Mouse (Mus musculus) embryonic stem cell, embryonic (primary cell): Measurements from ENCODE around the gene A930004D18Rik.

Experiments used
- CTCF ChIA-PET, 4 experiments: fragments of 300-600 bp in 2 of 4; fragments of 350-600 bp in 2 of 4; sonication (Branson Sonifier 250); formaldehyde crosslinking; loops; one replicate each; lab custom pipeline; 2022; ENCODE audit warnings: inconsistent platforms in 2 of 4; lab: Charles Lee
- POLR2A ChIA-PET, 4 experiments: fragments of 300-600 bp in 2 of 4; fragments of 350-600 bp in 2 of 4; sonication (Branson Sonifier 250); formaldehyde crosslinking; loops; one replicate each; lab custom pipeline; 2022; ENCODE audit warnings: antibody characterized with exemption in 4 of 4, inconsistent platforms in 1 of 4; lab: Charles Lee

The A930004D18Rik gene

GRCm38 (mm10) chr2:18031271-18031821 is 6.2 kb downstream of the A930004D18Rik start:
- ChIA-PET POLR2A (interaction anchor here in 3 of 4 experiments (0.5 to 10.5 kb wide), 25 partner anchors 9 to 350 kb away, joined by 3 to 125 read pairs (median 4); partner anchors contain the start of genes Skida1 (in 2 of the 3) and Mllt10 (in 1 of the 3)), CTCF (interaction anchor here in 1 of 4 experiments (0.6 to 1.0 kb wide), 3 partner anchors 32 to 53 kb away, joined by 3 read pairs; no protein-coding TSS in a partner anchor)

GRCm38 (mm10) chr2:18030581-18030980 is 7.0 kb downstream of the A930004D18Rik start:
- CTCF ChIA-PET: interaction anchor here in 1 of 4 experiments (0.6 to 0.7 kb wide), 2 partner anchors 49 to 52 kb away, joined by 3 read pairs; no protein-coding TSS in a partner anchor

GRCm38 (mm10) chr2:18029656-18030055 is 7.9 kb downstream of the A930004D18Rik start:
- ChIA-PET CTCF (no interaction called here), POLR2A (interaction anchor here (0.6 to 10.5 kb wide), 22 partner anchors 10 to 107 kb away, joined by 3 to 125 read pairs (median 10); partner anchors contain the start of genes Skida1 (in 2 of the 4) and Mllt10 (in 1 of the 4))

More at GRCm38 (mm10) chr2:18030581-18030980, 7.0 kb downstream of the A930004D18Rik start:
- POLR2A ChIA-PET: interaction anchor here (0.5 to 10.5 kb wide), 24 partner anchors 9 to 351 kb away, joined by 3 to 125 read pairs (median 6); partner anchors contain the start of genes Skida1 (in 2 of the 4) and Mllt10 (in 1 of the 4)

DNA sequence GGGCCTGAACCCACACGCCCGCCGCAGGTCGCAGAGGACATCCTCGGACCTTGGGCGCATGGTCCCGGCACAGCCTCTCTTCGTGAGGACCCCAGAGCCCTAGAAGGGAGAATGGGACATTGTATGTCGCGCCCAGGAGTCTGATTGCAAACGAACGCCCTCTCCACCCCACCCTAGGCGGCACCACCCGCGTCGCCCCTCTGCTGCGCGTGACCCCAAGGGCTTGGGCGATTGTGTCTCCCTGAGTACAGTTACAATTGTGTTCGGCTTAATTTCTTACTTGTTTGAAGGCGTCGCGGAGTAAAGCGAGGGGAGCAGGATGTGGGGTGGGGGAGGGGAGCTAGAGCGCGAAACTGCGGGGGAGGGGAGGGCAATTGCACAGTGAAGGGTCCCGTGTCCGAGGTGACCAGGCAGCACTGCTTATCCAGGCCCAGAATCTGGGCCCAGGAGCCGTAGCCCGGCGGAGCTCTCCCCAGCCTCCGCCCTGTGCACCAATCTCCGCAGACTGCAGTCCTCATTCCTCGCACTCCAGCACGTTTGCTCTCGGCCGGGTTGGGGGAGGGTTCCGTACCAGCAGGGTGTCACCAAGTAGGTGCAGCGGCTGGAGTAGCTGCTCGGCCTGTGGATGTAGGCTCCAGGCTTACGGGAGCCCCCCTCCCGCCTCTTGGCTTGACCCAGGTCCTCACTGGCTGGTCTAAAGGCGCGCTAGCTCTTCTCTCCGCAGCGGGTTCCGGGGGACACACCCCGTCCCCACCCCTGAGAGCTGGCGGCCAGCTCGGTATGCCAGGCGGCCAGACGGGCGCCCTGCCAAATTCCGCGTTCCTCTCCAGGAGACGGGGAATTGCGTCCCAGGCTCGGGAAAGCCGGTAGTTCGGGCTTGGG is 9.2 kb downstream of the A930004D18Rik start:
- ChIA-PET CTCF (interaction anchor here in 3 of 4 experiments (0.5 to 2.7 kb wide), 14 partner anchors 8 to 175 kb away, joined by 3 to 13 read pairs (median 5); partner anchors contain the start of gene Skida1 (in 1 of the 3)), POLR2A (interaction anchor here (0.5 to 10.5 kb wide), 83 partner anchors 9 to 670 kb away, joined by 3 to 125 read pairs (median 5); partner anchors contain the start of genes Skida1 (in 3 of the 4), A930004D18Rik (in 2 of the 4) and Mllt10 (in 1 of the 4))

DNA sequence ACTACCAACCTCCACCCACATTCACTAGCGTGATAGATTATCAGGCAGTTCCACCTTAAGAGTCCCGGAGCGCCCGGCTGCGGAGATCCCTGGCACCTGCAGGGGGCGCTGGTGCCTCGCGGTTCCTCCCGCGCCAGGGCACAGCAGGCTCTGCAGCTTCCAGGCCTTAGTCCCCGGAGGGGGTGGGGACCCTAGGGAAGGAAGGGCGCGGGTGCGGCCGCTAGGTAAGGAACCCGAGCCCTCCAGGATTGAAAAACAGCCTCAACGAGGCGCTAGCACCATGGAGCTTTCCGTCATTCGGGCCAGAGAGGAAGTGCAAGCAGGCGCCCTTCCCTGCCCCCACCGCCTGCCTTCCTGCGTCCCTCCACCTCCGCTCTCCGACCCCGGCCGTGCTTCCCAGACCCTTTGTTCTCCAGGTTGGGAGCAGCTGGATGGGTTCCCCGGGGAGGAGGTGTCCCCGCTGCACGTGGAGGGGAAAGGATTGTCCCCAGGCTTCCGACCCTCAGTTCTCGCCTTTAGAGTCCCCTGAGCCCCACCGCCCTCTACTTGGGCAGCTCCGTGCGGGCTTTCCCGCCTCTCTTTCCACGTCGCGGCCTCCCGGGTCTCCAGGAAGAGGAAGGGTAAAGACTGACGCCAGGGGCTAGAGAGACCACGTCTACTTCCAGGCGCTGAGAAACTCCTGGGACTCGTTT is 9.9 kb downstream of the A930004D18Rik start:
- CTCF ChIA-PET: interaction anchor here (0.5 to 2.7 kb wide), 20 partner anchors 9 to 370 kb away, joined by 3 to 13 read pairs (median 3); partner anchors contain the start of gene Skida1 (in 1 of the 4)
- POLR2A ChIA-PET: interaction anchor here (0.5 to 10.5 kb wide), 74 partner anchors 9 to 671 kb away, joined by 3 to 125 read pairs (median 5); partner anchors contain the start of genes Skida1 (in 3 of the 4), A930004D18Rik (in 2 of the 4) and Mllt10 (in 1 of the 4)

GRCm38 (mm10) chr2:18026116-18026947 is 11.2 kb downstream of the A930004D18Rik start:
- CTCF ChIA-PET: interaction anchor here in 3 of 4 experiments (0.6 to 2.7 kb wide), 7 partner anchors 10 to 180 kb away, joined by 3 to 11 read pairs (median 4); no protein-coding TSS in a partner anchor
- POLR2A ChIA-PET: interaction anchor here in 3 of 4 experiments (0.6 to 10.5 kb wide), 46 partner anchors 9 to 672 kb away, joined by 3 to 125 read pairs (median 6); partner anchors contain the start of genes A930004D18Rik (in 1 of the 3), Mllt10 (in 1 of the 3) and Skida1 (in 1 of the 3)

GRCm38 (mm10) chr2:18025781-18026115 is 11.8 kb downstream of the A930004D18Rik start:
- CTCF ChIA-PET: interaction anchor here in 2 of 4 experiments (0.9 to 2.7 kb wide), 3 partner anchors 83 to 181 kb away, joined by 3 to 6 read pairs (median 3); no protein-coding TSS in a partner anchor
- POLR2A ChIA-PET: interaction anchor here in 3 of 4 experiments (0.9 to 10.5 kb wide), 35 partner anchors 8 to 163 kb away, joined by 3 to 125 read pairs (median 6); partner anchors contain the start of genes A930004D18Rik (in 1 of the 3), Mllt10 (in 1 of the 3) and Skida1 (in 1 of the 3)

DNA sequence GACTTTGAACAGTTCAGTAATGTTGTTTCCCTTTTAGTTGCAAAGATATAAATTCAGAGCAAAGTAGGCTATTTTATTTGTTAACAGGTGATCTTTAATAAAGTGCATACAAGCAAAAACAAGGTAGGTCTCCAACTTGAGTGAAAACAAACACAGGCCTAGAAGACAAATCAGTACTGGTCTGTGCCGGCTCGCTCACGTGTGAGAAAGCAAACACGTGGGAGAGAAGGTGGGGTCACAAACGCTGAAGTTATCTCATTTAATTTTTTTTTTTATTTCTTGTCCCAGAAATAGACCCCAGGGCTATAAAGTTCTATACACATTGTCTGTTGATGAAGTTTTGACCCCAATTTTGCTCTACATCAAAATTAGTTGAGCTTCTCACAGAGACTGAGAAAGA is 12.4 kb downstream of the A930004D18Rik start:
- POLR2A ChIA-PET: interaction anchor here in 2 of 4 experiments (1.2 to 10.5 kb wide), 19 partner anchors 14 to 92 kb away, joined by 3 to 125 read pairs (median 14); partner anchors contain the start of genes A930004D18Rik (in 1 of the 2) and Skida1 (in 1 of the 2)
- CTCF ChIA-PET: interaction anchor here in 2 of 4 experiments (0.9 to 1.4 kb wide), 2 partner anchors 180 to 182 kb away, joined by 3 read pairs; no protein-coding TSS in a partner anchor

DNA sequence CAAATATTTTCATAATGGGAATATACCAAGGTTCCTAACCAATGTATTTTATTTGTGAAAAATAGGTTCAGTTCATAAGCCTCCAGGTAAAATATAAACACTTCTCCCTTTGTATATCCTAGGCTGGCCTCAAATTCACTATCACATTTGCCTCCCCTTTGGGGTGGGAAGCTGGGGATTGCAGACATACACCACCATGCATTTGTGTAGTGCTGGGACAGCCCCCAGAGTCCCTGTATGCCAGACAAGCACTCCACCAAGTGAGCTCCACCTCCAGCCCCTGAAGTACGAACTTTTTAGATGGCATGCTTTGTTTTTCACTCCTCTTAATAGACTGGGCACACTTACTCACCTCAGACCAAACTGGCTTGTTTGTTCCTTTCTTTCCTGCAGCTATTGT is 14.7 kb downstream of the A930004D18Rik start:
- ChIA-PET CTCF (no interaction called here), POLR2A (interaction anchor here in 1 of 4 experiments (0.6 to 6.7 kb wide), 6 partner anchors 43 to 262 kb away, joined by 3 to 78 read pairs (median 4); no protein-coding TSS in a partner anchor)

- POLR2A ChIA-PET: interaction anchor here in 3 of 4 experiments (0.6 to 3.5 kb wide), 13 partner anchors 9 to 120 kb away, joined by 3 to 15 read pairs (median 4); partner anchors contain the start of gene Skida1 (in 1 of the 3)
- CTCF ChIA-PET: no interaction called here
These were observed 18.4 kb downstream of the A930004D18Rik start for GRCm38 (mm10) chr2:18019122-18019521.

- CTCF ChIA-PET: no interaction called here
These were observed 20.2 kb downstream of the A930004D18Rik start for GRCm38 (mm10) chr2:18017321-18017720.

DNA sequence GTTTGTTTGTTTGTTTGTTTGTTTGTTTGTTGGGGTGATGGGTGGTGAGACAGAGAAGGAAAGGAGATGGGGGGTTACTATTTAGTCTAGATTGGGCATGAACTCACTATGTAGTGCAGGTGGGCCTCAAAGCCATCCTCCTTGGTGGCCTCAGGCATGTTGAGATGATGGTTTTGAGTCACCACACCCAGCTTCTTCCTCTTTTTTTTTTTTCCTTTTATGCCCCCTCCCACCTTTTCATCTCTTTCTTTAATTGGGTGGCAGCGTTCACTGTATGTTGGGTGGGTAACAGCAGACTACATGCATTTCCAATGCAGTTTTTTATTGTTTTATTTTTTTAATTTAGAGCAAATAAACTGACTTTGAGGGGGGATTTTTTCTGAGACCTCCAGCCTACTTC is 20.9 kb downstream of the A930004D18Rik start:
- CTCF ChIA-PET: interaction anchor here in 1 of 4 experiments (0.7 kb wide), 1 partner anchor 10 kb away, joined by 4 read pairs; no protein-coding TSS in a partner anchor
- POLR2A ChIA-PET: interaction anchor here in 2 of 4 experiments (0.9 to 1.0 kb wide), 2 partner anchors 12 to 79 kb away, joined by 3 read pairs; no protein-coding TSS in a partner anchor

More at GRCm38 (mm10) chr2:18017321-18017720, 20.2 kb downstream of the A930004D18Rik start:
- POLR2A ChIA-PET: interaction anchor here in 1 of 4 experiments (0.7 to 3.5 kb wide), 8 partner anchors 9 to 103 kb away, joined by 3 to 15 read pairs (median 4); no protein-coding TSS in a partner anchor

DNA sequence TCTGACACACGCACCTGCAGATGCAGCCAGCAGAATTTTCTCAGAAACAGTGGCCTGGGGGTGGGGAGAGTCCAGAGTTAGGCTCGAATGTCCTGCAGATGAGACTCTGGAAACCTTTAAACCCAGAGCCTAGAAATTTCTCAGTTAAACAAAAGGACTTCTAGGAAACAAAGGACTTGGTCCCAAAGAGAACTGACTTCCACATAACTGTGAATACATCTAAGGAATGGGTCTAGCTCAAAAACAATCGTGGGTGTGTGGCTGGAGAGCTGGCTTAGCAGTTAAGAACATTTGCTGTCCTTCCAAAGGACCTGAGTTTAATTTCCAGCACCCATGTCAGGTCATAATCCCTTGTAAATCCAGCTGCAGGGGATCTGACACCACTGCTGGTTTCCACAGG is 22.0 kb downstream of the A930004D18Rik start:
- POLR2A ChIA-PET: interaction anchor here in 3 of 4 experiments (0.6 to 1.2 kb wide), 4 partner anchors 11 to 1263 kb away, joined by 3 read pairs; no protein-coding TSS in a partner anchor
- CTCF ChIA-PET: interaction anchor here in 1 of 4 experiments (0.5 kb wide), 1 partner anchor 33 kb away, joined by 18 read pairs; the partner anchor contains the start of gene Skida1

DNA sequence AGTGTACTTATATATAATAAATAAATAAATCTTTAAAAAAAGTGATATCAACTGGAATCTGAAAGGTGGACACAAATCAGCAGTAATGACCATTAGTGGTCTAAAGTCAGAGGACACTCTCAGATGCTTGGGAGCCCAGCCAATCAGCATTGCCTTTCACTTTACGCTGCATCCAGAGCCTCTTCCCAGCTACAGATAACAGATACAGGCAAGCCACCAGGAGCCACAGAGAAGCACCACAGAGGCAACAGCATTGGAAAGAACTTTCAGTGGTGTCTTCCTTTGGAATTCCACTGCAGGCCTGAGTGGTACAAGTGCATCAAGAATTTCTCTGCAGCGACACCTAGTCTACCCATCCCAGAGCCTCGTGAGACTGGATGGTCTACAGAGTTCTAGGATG is 24.7 kb downstream of the A930004D18Rik start:
- CTCF ChIA-PET: no interaction called here

DNA sequence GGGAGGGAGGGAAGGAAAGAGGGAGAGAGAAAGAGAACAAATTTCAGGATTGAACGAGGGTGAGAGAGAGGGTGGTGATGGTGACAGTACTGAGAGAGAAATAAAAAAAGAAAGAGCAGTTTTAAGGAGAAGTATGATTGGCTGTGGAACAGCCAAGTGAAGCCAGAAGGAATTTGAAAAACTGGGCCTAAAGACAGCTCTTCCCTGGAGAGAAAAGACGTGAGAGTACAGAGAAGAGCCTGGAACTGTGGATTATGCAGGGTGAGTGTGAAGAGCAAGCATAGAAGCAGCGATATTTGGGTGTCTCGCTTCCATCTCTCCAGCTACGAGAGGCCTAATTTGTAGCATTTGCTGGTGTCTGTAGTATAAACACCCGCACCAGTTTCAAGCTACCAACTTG is 26.3 kb downstream of the A930004D18Rik start:
- ChIA-PET CTCF (no interaction called here), POLR2A (interaction anchor here in 2 of 4 experiments (1.2 to 1.6 kb wide), 4 partner anchors 15 to 41 kb away, joined by 3 to 5 read pairs (median 3); no protein-coding TSS in a partner anchor)

More for the DNA sequence above, 24.7 kb downstream of the A930004D18Rik start:
- POLR2A ChIA-PET: interaction anchor here in 1 of 4 experiments (1.0 kb wide), 1 partner anchor 15 kb away, joined by 3 read pairs; no protein-coding TSS in a partner anchor
